Mouse (Mus musculus) layer of hippocampus, adult 11-12 months (tissue): Measurements from ENCODE around the gene Car12.

Source experiments
- DNase-seq: peaks from one replicate; pipeline ENCODE4 v3.0.0; 2022; ENCODE audit warnings: low spot score

Car12 gene

GRCm38 (mm10) chr9:66713135-66714021 lies at the start of gene Car12:
Gene Car12 (plus strand): TSS chr9:66713686.
- DNase-seq = no peak

GRCm38 (mm10) chr9:66663764-66664163 lies 49.7 kb upstream of the Car12 start:
- DNase-seq = no peak

GRCm38 (mm10) chr9:66664561-66664960 lies 48.9 kb upstream of the Car12 start:
- DNase-seq = no peak

GRCm38 (mm10) chr9:66666153-66666552 lies 47.3 kb upstream of the Car12 start:
- DNase-seq = no peak

GRCm38 (mm10) chr9:66667046-66667445 lies 46.4 kb upstream of the Car12 start:
- DNase-seq = no peak

- DNase-seq = no peak
Observed at GRCm38 (mm10) chr9:66667868-66668267, 45.6 kb upstream of the Car12 start.

- DNase-seq = no peak
Observed at GRCm38 (mm10) chr9:66669561-66670078, 43.9 kb upstream of the Car12 start.

GRCm38 (mm10) chr9:66673771-66674170 lies 39.7 kb upstream of the Car12 start:
- no peak for DNase-seq

GRCm38 (mm10) chr9:66675566-66675965 lies 37.9 kb upstream of the Car12 start:
- DNase-seq = peak; percentile 27

GRCm38 (mm10) chr9:66680102-66680501 lies 33.4 kb upstream of the Car12 start:
- no peak for DNase-seq

- DNase-seq = no peak
Observed at GRCm38 (mm10) chr9:66682822-66683221, 30.7 kb upstream of the Car12 start.

- DNase-seq = no peak
Observed at GRCm38 (mm10) chr9:66685730-66686129, 27.8 kb upstream of the Car12 start.

- DNase-seq = no peak
Observed at GRCm38 (mm10) chr9:66687713-66688112, 25.8 kb upstream of the Car12 start.

- no peak for DNase-seq
Observed at GRCm38 (mm10) chr9:66691683-66692305, 21.7 kb upstream of the Car12 start.

- no peak for DNase-seq
Observed at GRCm38 (mm10) chr9:66697355-66698140, 15.9 kb upstream of the Car12 start.

- no peak for DNase-seq
Observed at GRCm38 (mm10) chr9:66699748-66700147, 13.7 kb upstream of the Car12 start.

- DNase-seq = no peak
Observed at GRCm38 (mm10) chr9:66703002-66703401, 10.5 kb upstream of the Car12 start.

GRCm38 (mm10) chr9:66705354-66705753 lies 8.1 kb upstream of the Car12 start:
- DNase-seq = no peak

- peak; percentile 79 for DNase-seq
Observed at GRCm38 (mm10) chr9:66705766-66706165, 7.7 kb upstream of the Car12 start.

- peak; percentile 54 for DNase-seq
Observed at GRCm38 (mm10) chr9:66708054-66708772, 5.3 kb upstream of the Car12 start.

GRCm38 (mm10) chr9:66708816-66709555 lies 4.5 kb upstream of the Car12 start:
- no peak for DNase-seq
